Mouse (Mus musculus): Measurements from ENCODE around the gene Tmem189.

- no peak for TF ChIP-seq GATA1 (IDR thresholded peaks at IDR 0.05; ENCODE audit: low read depth, low read length)
- no peak for TF ChIP-seq EP300 (IDR thresholded peaks at IDR 0.05; ENCODE audit: low read depth in 1 of 2, low read length in 2 of 2)
These were observed 14.3 kb downstream of the Tmem189 start for GRCm38 (mm10) chr2:167675120-167675909.

Measured in MEL (cell line).